Comparison of ENCODE assay signal across 21 mouse cellular contexts in genomic region chr2:132904961-132905360, GRCm38 (mm10). TPM values are rescaled to one million over a fixed set of nuclear protein-coding genes. Genes with fewer than 3 reads are reported as not detected.
"Had no signal": no experiment of that assay in that cellular context is flagged by ENCODE, and none has a peak within 500 bp of the region (broad histone marks: within the 10 kb centered on the region; RNA-seq: fewer than 3 reads in every experiment).

No protein-coding gene starts in this region.

- H3K27me3 ChIP-seq: limb, embryonic 12.5 days; limb, embryonic 15.5 days; midbrain, embryonic 12.5 days; midbrain, embryonic 15.5 days; neural tube, embryonic 12.5 days; neural tube, embryonic 15.5 days had no signal

- H3K4me1 ChIP-seq: limb, embryonic 12.5 days; limb, embryonic 15.5 days; midbrain, embryonic 12.5 days; midbrain, embryonic 15.5 days; neural tube, embryonic 12.5 days; neural tube, embryonic 15.5 days had no signal

- H3K9me3 ChIP-seq: limb, embryonic 12.5 days; limb, embryonic 15.5 days; midbrain, embryonic 12.5 days; midbrain, embryonic 15.5 days; neural tube, embryonic 12.5 days; neural tube, embryonic 15.5 days had no signal

- DNase-seq: layer of hippocampus, adult 9-11 months; layer of hippocampus, postnatal 36 days; left cerebral cortex, postnatal 4 days; liver, postnatal 0 days; lung, embryonic 14.5 days; thymus, adult 18-20 months; thymus, postnatal 36 days had no signal

- H3K9ac ChIP-seq: limb, embryonic 12.5 days; limb, embryonic 15.5 days; liver, embryonic 14.5 days; liver, postnatal 0 days; lung, embryonic 14.5 days; midbrain, embryonic 12.5 days; midbrain, embryonic 15.5 days; neural tube, embryonic 12.5 days; neural tube, embryonic 15.5 days had no signal

- H3K27ac ChIP-seq: kidney, postnatal 0 days; layer of hippocampus, adult 2 months; left cerebral cortex, adult 2 months; limb, embryonic 12.5 days; limb, embryonic 15.5 days; liver, embryonic 14.5 days; macrophage; midbrain, embryonic 12.5 days; midbrain, embryonic 15.5 days; neural tube, embryonic 12.5 days; neural tube, embryonic 15.5 days had no signal

- H3K4me2 ChIP-seq: limb, embryonic 12.5 days; limb, embryonic 15.5 days; liver, embryonic 11.5 days; lung, embryonic 14.5 days; midbrain, embryonic 12.5 days; midbrain, embryonic 15.5 days; neural tube, embryonic 12.5 days; neural tube, embryonic 15.5 days had no signal

- H3K4me3 ChIP-seq: layer of hippocampus, adult 2 months; left cerebral cortex, adult 2 months; limb, embryonic 12.5 days; limb, embryonic 15.5 days; midbrain, embryonic 12.5 days; midbrain, embryonic 15.5 days; neural tube, embryonic 12.5 days; neural tube, embryonic 15.5 days had no signal

- H3K36me3 ChIP-seq: limb, embryonic 12.5 days; limb, embryonic 15.5 days; midbrain, embryonic 12.5 days; midbrain, embryonic 15.5 days; neural tube, embryonic 12.5 days; neural tube, embryonic 15.5 days had no signal

- ATAC-seq: liver, postnatal 0 days; lung, postnatal 0 days; midbrain, embryonic 15.5 days had no signal

RNA-seq across cellular contexts. Expression of gene Lrrn4, which starts 24.3 kb away (rescaled TPM):
- polyA plus RNA-seq: macrophage had no signal

RNA-seq across cellular contexts. Expression of gene Fermt1, which starts 40.7 kb away (rescaled TPM):
- total RNA-seq: left cerebral cortex, postnatal 4 days; megakaryocyte, adult 5-6 weeks had no signal
- polyA plus RNA-seq: macrophage; midbrain, embryonic 15.5 days; neural tube, embryonic 15.5 days had no signal
